Mouse (Mus musculus): ENCODE data around the gene Atxn7l2. TPM values are rescaled to one million over a fixed set of nuclear protein-coding genes. Genes with fewer than 3 reads are reported as not detected.
A peak's percentile ranks its signal among the peaks of the same experiment; 100 is the strongest.

Gene Atxn7l2
- polyA plus RNA-seq, 1 experiment: 25.9 TPM

DNA sequence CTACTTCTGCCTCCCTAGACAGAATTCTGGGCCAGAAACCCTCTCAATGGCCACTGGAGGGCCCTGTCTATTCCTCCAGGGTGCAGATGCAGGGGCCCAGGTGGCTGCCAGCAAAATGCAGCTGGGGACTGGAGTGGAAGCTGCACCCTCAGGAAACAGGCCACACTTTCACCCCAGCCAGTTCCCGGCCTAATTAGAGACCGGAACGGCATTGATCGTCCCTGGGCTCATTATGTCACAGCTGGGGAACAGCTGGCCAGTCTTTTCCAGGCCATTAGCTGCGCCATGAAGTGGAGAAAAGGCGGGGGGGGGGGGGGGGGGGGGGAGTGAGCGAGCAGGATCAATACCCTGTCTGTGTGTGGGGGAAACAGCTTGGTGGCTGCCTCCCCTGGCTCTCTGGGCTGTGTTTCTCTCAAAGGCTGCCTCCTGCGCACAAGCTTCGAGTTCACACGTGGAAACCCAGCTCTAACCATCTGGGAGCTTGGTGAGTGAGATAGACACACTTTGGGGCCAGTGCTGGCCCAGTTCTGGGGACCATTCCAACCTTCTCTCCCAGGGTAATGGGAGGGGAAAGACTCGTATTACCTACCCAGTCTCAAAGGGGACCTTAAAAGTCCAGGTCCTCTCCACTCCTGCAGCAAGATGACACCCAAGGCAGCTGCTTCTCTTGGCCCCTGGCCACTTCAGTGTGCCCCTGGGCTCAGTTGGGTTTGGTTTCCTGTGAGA lies 44.1 kb downstream of the Atxn7l2 start:
- peak in 1 of 2 experiments; percentile 15 for DNase-seq
- H3K27me3 ChIP-seq (ENCODE audit: control insufficient read depth, insufficient read depth, low read length): no peaks in the 10 kb centered on the region
- TF ChIP-seq POLR2A (IDR thresholded peaks at IDR 0.05; ENCODE audit: borderline replicate concordance, insufficient read depth, low read length) (no peak), CTCF (IDR thresholded peaks at IDR 0.05; ENCODE audit: borderline replicate concordance, insufficient read depth, low read depth, low read length) (no peak)
- H3K4me1 ChIP-seq (ENCODE audit: control insufficient read depth, insufficient read depth, low read length): no peaks in the 10 kb centered on the region
- H3K27ac ChIP-seq (ENCODE audit: insufficient read depth, low read length): no peak overlapping the region
- 35% methylated on average over 10 of the region's 11 CpGs for WGBS
- no peak overlapping the region for H3K4me3 ChIP-seq (replicated peaks; ENCODE audit: insufficient read depth, low read depth, low read length)

DNA sequence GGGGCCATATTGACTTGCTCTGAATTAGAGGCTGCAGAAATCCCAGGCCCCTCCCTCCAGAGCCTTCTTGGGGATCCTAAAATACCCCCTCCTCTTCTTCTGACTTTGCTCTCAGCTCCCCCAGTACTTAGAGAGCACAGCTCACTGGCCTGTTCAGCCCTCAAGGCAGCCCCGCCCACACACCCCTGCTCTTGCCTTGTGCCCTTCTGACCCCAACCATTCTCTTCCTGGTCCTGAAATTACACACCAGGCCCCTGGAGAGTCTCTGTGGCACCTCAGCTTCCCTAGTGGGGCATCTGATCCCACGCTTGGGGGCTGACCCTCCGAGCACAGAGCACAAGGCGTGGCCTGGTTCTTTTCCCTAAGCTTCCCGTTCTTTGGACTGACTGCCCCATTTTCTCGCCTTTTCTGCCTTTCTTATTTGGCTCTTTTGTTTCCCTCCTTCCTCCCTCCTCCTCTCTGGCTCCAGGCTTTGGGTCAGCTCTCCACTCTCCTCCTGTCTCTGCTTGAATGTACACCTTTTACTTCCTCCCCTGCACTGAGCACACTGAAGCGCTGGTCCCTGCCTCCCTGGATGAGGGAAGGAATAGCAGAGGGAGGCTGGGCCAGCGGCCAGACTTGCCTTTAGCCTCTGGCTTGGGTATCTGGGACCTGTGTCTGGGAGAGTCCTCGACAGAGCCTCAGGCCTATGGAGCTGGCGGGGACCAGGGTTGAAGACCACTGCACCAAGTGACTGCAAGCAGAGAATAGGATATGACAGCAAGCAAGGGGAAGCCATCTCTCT lies 45.0 kb downstream of the Atxn7l2 start:
- TF ChIP-seq POLR2A (IDR thresholded peaks at IDR 0.05; ENCODE audit: borderline replicate concordance, insufficient read depth, low read length) (no peak), CTCF (IDR thresholded peaks at IDR 0.05; ENCODE audit: borderline replicate concordance, insufficient read depth, low read depth, low read length) (no peak)
- peak in 1 of 2 experiments; percentile 23 for DNase-seq
- Histone ChIP-seq H3K4me3 (replicated peaks; ENCODE audit: insufficient read depth, low read depth, low read length) (no peak overlapping the region), H3K27ac (ENCODE audit: insufficient read depth, low read length) (no peak overlapping the region), H3K27me3 (ENCODE audit: control insufficient read depth, insufficient read depth, low read length) (no peaks in the 10 kb centered on the region), H3K4me1 (ENCODE audit: control insufficient read depth, insufficient read depth, low read length) (no peaks in the 10 kb centered on the region)
- 64% methylated on average over 10 of the region's 10 CpGs for WGBS

DNA sequence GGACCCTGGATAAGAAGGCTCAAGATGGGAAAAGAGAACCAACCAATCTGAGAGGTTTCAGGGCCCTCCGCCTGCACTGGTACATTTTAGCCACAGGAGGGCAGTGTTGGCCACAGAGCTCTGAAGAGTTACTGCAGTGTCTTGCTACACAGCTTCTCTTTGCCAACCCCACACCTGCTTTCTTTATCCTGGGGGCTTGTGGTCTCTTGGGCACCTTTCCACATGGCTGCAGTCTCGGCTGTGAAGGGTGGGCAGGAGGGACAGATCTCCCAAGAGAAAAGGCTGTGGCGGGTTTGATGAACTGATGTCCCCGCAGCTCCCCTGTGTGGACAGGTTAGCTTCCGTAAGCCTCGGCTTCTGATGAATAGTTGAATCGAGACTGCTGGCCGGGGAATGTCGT lies 45.9 kb downstream of the Atxn7l2 start:
- no peaks in the 10 kb centered on the region for H3K4me1 ChIP-seq (ENCODE audit: control insufficient read depth, insufficient read depth, low read length)
- no peaks in the 10 kb centered on the region for H3K27me3 ChIP-seq (ENCODE audit: control insufficient read depth, insufficient read depth, low read length)
- WGBS: 0% methylated on average over 9 of the region's 9 CpGs
- TF ChIP-seq POLR2A (IDR thresholded peaks at IDR 0.05; ENCODE audit: borderline replicate concordance, insufficient read depth, low read length): no peak
- peak; percentile 95 for TF ChIP-seq CTCF (IDR thresholded peaks at IDR 0.05; ENCODE audit: borderline replicate concordance, insufficient read depth, low read depth, low read length)
- no peak overlapping the region for H3K27ac ChIP-seq (ENCODE audit: insufficient read depth, low read length)
- peak overlapping the region; percentile 68 for H3K4me3 ChIP-seq (replicated peaks; ENCODE audit: insufficient read depth, low read depth, low read length)
- DNase-seq: peak; percentile 81 to 91

DNA sequence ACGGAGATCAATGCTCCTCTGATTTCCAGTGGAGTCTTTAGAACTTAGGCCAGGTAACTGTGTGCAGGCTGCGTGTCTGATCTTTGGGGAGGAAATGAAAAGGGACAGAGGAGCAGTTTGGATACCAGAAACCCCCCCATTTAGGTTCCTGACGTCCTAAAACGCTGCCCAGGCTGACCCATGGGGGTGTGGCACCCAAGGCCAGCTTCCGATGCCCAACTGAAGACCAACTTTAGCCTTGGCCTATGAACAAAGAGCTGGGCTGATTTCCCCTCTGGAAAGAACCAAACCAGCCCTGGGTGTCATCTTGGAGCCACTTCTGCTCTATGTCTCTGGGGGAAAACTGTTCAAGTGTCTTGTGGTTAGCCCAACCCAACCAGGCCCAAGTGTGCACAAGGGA lies 46.6 kb downstream of the Atxn7l2 start:
- Histone ChIP-seq H3K4me3 (replicated peaks; ENCODE audit: insufficient read depth, low read depth, low read length) (no peak overlapping the region), H3K27ac (ENCODE audit: insufficient read depth, low read length) (no peak overlapping the region), H3K27me3 (ENCODE audit: control insufficient read depth, insufficient read depth, low read length) (no peaks in the 10 kb centered on the region), H3K4me1 (ENCODE audit: control insufficient read depth, insufficient read depth, low read length) (no peaks in the 10 kb centered on the region)
- 68% methylated on average over 5 of the region's 5 CpGs for whole genome bisulfite sequencing
- DNase-seq: no peak
- TF ChIP-seq POLR2A (IDR thresholded peaks at IDR 0.05; ENCODE audit: borderline replicate concordance, insufficient read depth, low read length) (no peak), CTCF (IDR thresholded peaks at IDR 0.05; ENCODE audit: borderline replicate concordance, insufficient read depth, low read depth, low read length) (no peak)

DNA sequence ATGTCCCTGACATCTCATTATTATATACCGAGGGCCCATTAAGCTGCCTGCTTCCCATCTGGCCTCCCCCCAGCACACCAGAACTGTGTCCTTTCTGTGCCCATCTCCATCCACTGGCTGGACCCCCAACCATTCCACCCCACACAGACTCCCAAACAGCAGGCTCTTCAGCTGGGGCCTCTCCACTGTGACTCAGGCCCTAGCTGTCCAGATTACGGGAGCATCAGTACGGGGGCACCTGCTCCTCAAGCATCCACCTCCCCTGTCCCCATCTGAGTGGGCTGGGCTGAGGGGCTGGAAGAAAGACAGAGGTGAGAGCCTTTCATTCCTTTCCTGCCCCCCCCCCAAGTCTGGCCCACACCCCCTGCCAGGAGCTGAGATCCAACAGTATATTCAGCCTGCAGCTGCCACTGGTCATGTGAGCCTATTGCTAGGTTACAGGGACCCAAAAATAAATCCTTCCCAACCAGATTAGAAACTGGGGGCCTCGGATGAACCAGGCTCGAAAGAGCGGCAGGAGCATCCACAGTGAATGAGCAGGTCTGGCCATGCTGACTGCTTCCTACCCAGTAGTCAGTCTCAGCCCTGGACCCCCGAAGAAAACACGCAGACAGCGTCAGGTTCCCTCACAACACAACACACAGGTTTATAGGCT lies 52.2 kb downstream of the Atxn7l2 start:
- H3K4me1 ChIP-seq (ENCODE audit: control insufficient read depth, insufficient read depth, low read length): peaks cover 6% of the 10 kb centered on the region; the same call in 1 of the 2 replicates
- WGBS: 43% methylated on average over 9 of the region's 9 CpGs
- TF ChIP-seq CTCF (IDR thresholded peaks at IDR 0.05; ENCODE audit: borderline replicate concordance, insufficient read depth, low read depth, low read length): no peak
- no peak for TF ChIP-seq POLR2A (IDR thresholded peaks at IDR 0.05; ENCODE audit: borderline replicate concordance, insufficient read depth, low read length)
- H3K27ac ChIP-seq (ENCODE audit: insufficient read depth, low read length): no peak overlapping the region
- no peaks in the 10 kb centered on the region for H3K27me3 ChIP-seq (ENCODE audit: control insufficient read depth, insufficient read depth, low read length)
- no peak overlapping the region for H3K4me3 ChIP-seq (replicated peaks; ENCODE audit: insufficient read depth, low read depth, low read length)
- no peak for DNase-seq

DNA sequence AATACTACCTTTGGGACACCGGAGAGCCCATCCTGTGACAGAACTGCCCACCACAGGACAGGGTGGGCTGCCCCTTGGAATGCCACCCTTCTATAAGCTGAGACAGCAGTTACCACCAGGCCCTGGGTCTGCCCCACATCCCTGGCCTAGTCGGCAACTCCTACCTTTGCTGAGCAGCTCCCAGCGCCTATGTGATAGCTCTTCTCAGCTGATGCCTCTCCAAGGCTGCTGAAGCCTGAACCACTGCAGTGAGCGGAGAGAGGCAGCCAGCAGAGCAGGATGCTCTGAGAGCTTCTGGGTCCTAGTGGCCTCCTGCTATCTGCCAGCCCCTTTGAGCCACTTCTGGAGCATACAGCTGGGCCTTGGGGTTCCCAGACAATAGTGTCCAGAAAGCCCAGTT lies 56.1 kb downstream of the Atxn7l2 start, which contains the start of gene Gpr61:
TSS of gene Gpr61 (minus strand) at position 227 of the 400 bp plus-strand sequence.
- H3K27me3 ChIP-seq (ENCODE audit: control insufficient read depth, insufficient read depth, low read length): no peaks in the 10 kb centered on the region
- H3K4me1 ChIP-seq (ENCODE audit: control insufficient read depth, insufficient read depth, low read length): peaks cover 6% of the 10 kb centered on the region; the same call in 1 of the 2 replicates
- DNase-seq: peak; percentile 54 to 56
- TF ChIP-seq CTCF (IDR thresholded peaks at IDR 0.05; ENCODE audit: borderline replicate concordance, insufficient read depth, low read depth, low read length): no peak
- TF ChIP-seq POLR2A (IDR thresholded peaks at IDR 0.05; ENCODE audit: borderline replicate concordance, insufficient read depth, low read length): peak; percentile 37; the same call in 1 of the 2 replicates
- H3K4me3 ChIP-seq (replicated peaks; ENCODE audit: insufficient read depth, low read depth, low read length): peak within 1 kb of the TSS; percentile 76
- 38% methylated on average over 4 of the region's 4 CpGs for WGBS
- H3K27ac ChIP-seq (ENCODE audit: insufficient read depth, low read length): peak within 1 kb of the TSS; percentile 66

DNA sequence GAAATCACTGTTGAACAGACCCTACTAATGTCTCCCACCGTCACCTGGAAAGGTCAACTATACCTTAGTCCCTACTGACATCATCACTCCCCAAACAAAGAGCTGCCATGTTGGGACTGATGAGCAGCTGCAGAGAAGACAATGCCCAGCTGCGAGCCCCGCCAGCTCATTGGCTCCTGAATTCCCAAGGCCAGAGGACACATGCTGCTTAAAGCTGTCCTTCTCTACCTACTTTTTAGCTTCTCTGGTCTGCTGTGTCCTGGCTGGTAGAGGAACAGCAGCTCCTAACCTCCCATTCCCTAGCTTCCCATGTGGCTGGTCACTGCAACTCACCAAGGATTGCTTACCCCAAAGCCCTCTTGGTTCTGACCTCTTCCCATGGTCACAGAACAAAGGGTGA lies 58.4 kb downstream of the Atxn7l2 start:
- no peaks in the 10 kb centered on the region for H3K27me3 ChIP-seq (ENCODE audit: control insufficient read depth, insufficient read depth, low read length)
- DNase-seq: no peak
- no peak for TF ChIP-seq POLR2A (IDR thresholded peaks at IDR 0.05; ENCODE audit: borderline replicate concordance, insufficient read depth, low read length)
- TF ChIP-seq CTCF (IDR thresholded peaks at IDR 0.05; ENCODE audit: borderline replicate concordance, insufficient read depth, low read depth, low read length): no peak
- no peaks in the 10 kb centered on the region; the same call in 1 of the 2 replicates for H3K4me1 ChIP-seq (ENCODE audit: control insufficient read depth, insufficient read depth, low read length)
- no peak overlapping the region for H3K4me3 ChIP-seq (replicated peaks; ENCODE audit: insufficient read depth, low read depth, low read length)
- H3K27ac ChIP-seq (ENCODE audit: insufficient read depth, low read length): no peak overlapping the region
- 85% methylated on average over 3 of the region's 3 CpGs for WGBS

Other genes starting within 250 kb of the Atxn7l2 start
- gene Gstm3, start 241.7 kb downstream of the Atxn7l2 start, polyA plus RNA-seq (2012; rRNA removed): not detected in 2 replicates
- 3.9 and 5.7 TPM in 2 replicates for gene Gstm2, start 224.5 kb downstream of the Atxn7l2 start, polyA plus RNA-seq (2012; rRNA removed)
- gene Gstm1, start 193.0 kb downstream of the Atxn7l2 start, polyA plus RNA-seq (2012; rRNA removed): 323 and 346 TPM in 2 replicates
- 11.3 and 11.8 TPM in 2 replicates for gene Gstm4, start 166.0 kb downstream of the Atxn7l2 start, polyA plus RNA-seq (2012; rRNA removed)
- gene Ampd2, start 124.3 kb downstream of the Atxn7l2 start, polyA plus RNA-seq (2012; rRNA removed): 135 and 140 TPM in 2 replicates
- 0.11 and 0.47 TPM in 2 replicates for gene Gnat2, start 118.1 kb downstream of the Atxn7l2 start, polyA plus RNA-seq (2012; rRNA removed)
- gene Gnai3, start 64.8 kb downstream of the Atxn7l2 start, polyA plus RNA-seq (2012; rRNA removed): 25.6 and 27.4 TPM in 2 replicates
- 6.2 and 6.5 TPM in 2 replicates for gene Gpr61, start 56.1 kb downstream of the Atxn7l2 start, polyA plus RNA-seq (2012; rRNA removed)
- 50.8 and 53.5 TPM in 2 replicates for gene Amigo1, start 24.6 kb downstream of the Atxn7l2 start, polyA plus RNA-seq (2012; rRNA removed)
- gene Cyb561d1, start 9.7 kb downstream of the Atxn7l2 start, polyA plus RNA-seq (2012; rRNA removed): 13.1 and 13.8 TPM in 2 replicates
- gene Sypl2, start 15.7 kb upstream of the Atxn7l2 start, polyA plus RNA-seq (2012; rRNA removed): 2.4 TPM in 2 replicates
- 111 and 112 TPM in 2 replicates for gene Psma5, start 46.0 kb upstream of the Atxn7l2 start, polyA plus RNA-seq (2012; rRNA removed)
- gene Sort1, start 73.1 kb upstream of the Atxn7l2 start, polyA plus RNA-seq (2012; rRNA removed): 88.7 and 94.4 TPM in 2 replicates
- gene Mybphl, start 154.0 kb upstream of the Atxn7l2 start, polyA plus RNA-seq (2012; rRNA removed): 0.16 TPM in 1 of 2 replicates, not detected in the other
- gene Psrc1, start 172.9 kb upstream of the Atxn7l2 start, polyA plus RNA-seq (2012; rRNA removed): 0.21 and 0.28 TPM in 2 replicates
- gene Celsr2, start 204.6 kb upstream of the Atxn7l2 start, polyA plus RNA-seq (2012; rRNA removed): 57.4 and 58.2 TPM in 2 replicates
- gene Sars, start 234.3 kb upstream of the Atxn7l2 start, polyA plus RNA-seq (2012; rRNA removed): 214 and 228 TPM in 2 replicates